Mouse (Mus musculus): Measurements from ENCODE around the gene Sfrp5. TPM values are rescaled to one million over a fixed set of nuclear protein-coding genes. Genes with fewer than 3 reads are reported as not detected.

Sfrp5 gene
- polyA plus RNA-seq, 1 experiment from 2014 or later, result 4.3 TPM

- H3K4me1 ChIP-seq (ENCODE audit: control insufficient read depth in 2 of 2, insufficient read depth in 2 of 2, low read length in 2 of 2), result peaks cover 0 to 4% of the 10 kb centered on the region in 2 experiments; a peak in 3 of 4 replicates
- H3K27me3 ChIP-seq (ENCODE audit: control insufficient read depth, insufficient read depth, low read length), result peaks cover 9% of the 10 kb centered on the region; the same call in 1 of the 2 replicates
- H3K4me2 ChIP-seq (ENCODE audit: low read length), result no peak overlapping the region
- H3K9ac ChIP-seq (ENCODE audit: low read length), result no peak overlapping the region
- WGBS, result 67% methylated on average over 2 of the region's 2 CpGs
- H3K4me3 ChIP-seq (ENCODE audit: control insufficient read depth in 1 of 2, insufficient read depth in 1 of 2, low read depth in 1 of 2, low read length in 2 of 2), result no peak overlapping the region
- H3K36me3 ChIP-seq (ENCODE audit: control insufficient read depth, insufficient read depth, low read length), result no peaks in the 10 kb centered on the region
- ATAC-seq (ENCODE audit: insufficient number of reproducible peaks, insufficient read depth, low FRiP score, low read depth), result no peak
- H3K27ac ChIP-seq (replicated peaks in 1 of 2; ENCODE audit: control insufficient read depth in 1 of 2, insufficient read depth in 1 of 2, low read depth in 2 of 2, low read length in 2 of 2), result no peak overlapping the region
- no peaks in the 10 kb centered on the region for H3K9me3 ChIP-seq (ENCODE audit: control insufficient read depth, low read length)
Measured at GRCm38 (mm10) chr19:42214601-42215000, 12.5 kb upstream of the Sfrp5 start.

DNA sequence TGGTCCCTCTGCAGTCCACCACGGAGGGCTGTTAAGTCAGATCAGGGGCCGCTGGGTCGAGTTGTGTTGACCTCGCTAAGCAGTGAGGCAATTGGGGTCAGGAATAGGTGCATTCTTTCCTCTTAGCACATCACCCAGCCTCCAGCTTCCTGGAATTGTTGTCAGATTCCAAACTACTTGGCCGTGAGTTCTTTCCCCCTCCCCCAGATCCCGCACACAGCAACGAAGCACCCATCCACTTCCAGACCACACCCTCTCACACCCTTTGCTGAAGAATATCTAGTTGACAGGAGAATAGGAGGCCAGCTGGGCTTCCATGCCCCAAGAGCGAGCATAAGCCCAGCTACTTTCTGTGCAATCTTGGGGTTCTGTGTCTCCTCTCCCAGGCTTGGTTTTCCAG lies 9.9 kb upstream of the Sfrp5 start:
- Histone ChIP-seq H3K4me1 (ENCODE audit: control insufficient read depth in 2 of 2, insufficient read depth in 2 of 2, low read length in 2 of 2) (peaks cover 0 to 4% of the 10 kb centered on the region in 2 experiments; a peak in 3 of 4 replicates), H3K9me3 (ENCODE audit: control insufficient read depth, low read length) (no peaks in the 10 kb centered on the region), H3K27ac (replicated peaks in 1 of 2; ENCODE audit: control insufficient read depth in 1 of 2, insufficient read depth in 1 of 2, low read depth in 2 of 2, low read length in 2 of 2) (no peak overlapping the region), H3K27me3 (ENCODE audit: control insufficient read depth, insufficient read depth, low read length) (peaks cover 9% of the 10 kb centered on the region; the same call in 1 of the 2 replicates), H3K4me2 (ENCODE audit: low read length) (no peak overlapping the region), H3K36me3 (ENCODE audit: control insufficient read depth, insufficient read depth, low read length) (no peaks in the 10 kb centered on the region), H3K9ac (ENCODE audit: low read length) (no peak overlapping the region), H3K4me3 (ENCODE audit: control insufficient read depth in 1 of 2, insufficient read depth in 1 of 2, low read depth in 1 of 2, low read length in 2 of 2) (no peak overlapping the region)
- no peak for ATAC-seq (ENCODE audit: insufficient number of reproducible peaks, insufficient read depth, low FRiP score, low read depth)
- 12% methylated on average over 8 of the region's 8 CpGs for WGBS

DNA sequence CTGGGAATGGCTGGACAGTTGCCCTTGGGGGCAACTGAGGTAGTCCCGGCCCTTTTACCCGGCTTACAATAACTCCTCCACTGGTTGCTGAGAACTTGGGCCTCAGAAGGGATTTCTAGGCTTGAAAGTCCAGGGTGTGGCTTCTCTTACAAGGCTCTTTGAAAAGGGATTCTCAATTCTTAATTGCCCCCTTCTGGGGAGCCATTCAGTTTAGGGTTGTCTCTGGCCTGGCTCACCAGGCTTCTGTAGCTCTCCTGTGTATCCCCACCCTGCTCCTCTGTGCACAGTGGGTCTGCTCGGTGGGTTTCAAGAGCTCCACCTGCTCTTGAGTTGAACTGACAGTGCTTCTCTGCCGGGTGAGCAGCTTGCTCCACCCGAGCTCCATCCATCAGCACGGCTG lies 7.9 kb upstream of the Sfrp5 start:
- Histone ChIP-seq H3K9ac (ENCODE audit: low read length) (no peak overlapping the region), H3K4me1 (ENCODE audit: control insufficient read depth in 2 of 2, insufficient read depth in 2 of 2, low read length in 2 of 2) (peaks cover 0 to 2% of the 10 kb centered on the region in 2 experiments; a peak in 2 of 4 replicates), H3K27ac (replicated peaks in 1 of 2; ENCODE audit: control insufficient read depth in 1 of 2, insufficient read depth in 1 of 2, low read depth in 2 of 2, low read length in 2 of 2) (no peak overlapping the region), H3K36me3 (ENCODE audit: control insufficient read depth, insufficient read depth, low read length) (no peaks in the 10 kb centered on the region), H3K27me3 (ENCODE audit: control insufficient read depth, insufficient read depth, low read length) (peaks cover 9% of the 10 kb centered on the region; the same call in 1 of the 2 replicates), H3K4me2 (ENCODE audit: low read length) (no peak overlapping the region), H3K9me3 (ENCODE audit: control insufficient read depth, low read length) (no peaks in the 10 kb centered on the region), H3K4me3 (ENCODE audit: control insufficient read depth in 1 of 2, insufficient read depth in 1 of 2, low read depth in 1 of 2, low read length in 2 of 2) (no peak overlapping the region)
- WGBS, result 57% methylated on average over 6 of the region's 6 CpGs
- no peak for ATAC-seq (ENCODE audit: insufficient number of reproducible peaks, insufficient read depth, low FRiP score, low read depth)

DNA sequence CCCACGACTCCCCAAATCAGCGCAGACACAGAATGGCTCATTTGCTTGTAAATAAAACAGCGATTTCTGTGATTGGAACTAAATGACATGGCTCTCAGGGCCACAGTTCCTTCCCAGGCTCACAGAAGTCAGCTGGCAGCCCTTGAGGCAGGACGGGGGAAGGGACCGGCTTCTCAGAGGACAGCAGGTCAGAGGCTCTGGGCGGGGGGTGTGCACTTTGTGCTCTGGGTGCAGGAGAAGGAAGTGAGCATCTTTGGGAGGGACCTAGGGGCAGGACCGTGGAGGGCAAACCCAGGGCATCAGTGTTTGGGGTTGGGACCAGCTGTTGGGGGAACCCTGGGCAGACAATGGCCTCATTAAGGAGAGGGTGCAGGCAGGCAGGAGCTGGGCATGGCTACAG lies 7.4 kb upstream of the Sfrp5 start:
- WGBS, result 71% methylated on average over 7 of the region's 7 CpGs
- H3K4me3 ChIP-seq (ENCODE audit: control insufficient read depth in 1 of 2, insufficient read depth in 1 of 2, low read depth in 1 of 2, low read length in 2 of 2), result no peak overlapping the region
- no peaks in the 10 kb centered on the region for H3K9me3 ChIP-seq (ENCODE audit: control insufficient read depth, low read length)
- peaks cover 9% of the 10 kb centered on the region; the same call in 1 of the 2 replicates for H3K27me3 ChIP-seq (ENCODE audit: control insufficient read depth, insufficient read depth, low read length)
- H3K9ac ChIP-seq (ENCODE audit: low read length), result no peak overlapping the region
- H3K27ac ChIP-seq (replicated peaks in 1 of 2; ENCODE audit: control insufficient read depth in 1 of 2, insufficient read depth in 1 of 2, low read depth in 2 of 2, low read length in 2 of 2), result no peak overlapping the region
- H3K36me3 ChIP-seq (ENCODE audit: control insufficient read depth, insufficient read depth, low read length), result no peaks in the 10 kb centered on the region
- peaks cover 0 to 2% of the 10 kb centered on the region in 2 experiments; a peak in 2 of 4 replicates for H3K4me1 ChIP-seq (ENCODE audit: control insufficient read depth in 2 of 2, insufficient read depth in 2 of 2, low read length in 2 of 2)
- H3K4me2 ChIP-seq (ENCODE audit: low read length), result no peak overlapping the region
- no peak for ATAC-seq (ENCODE audit: insufficient number of reproducible peaks, insufficient read depth, low FRiP score, low read depth)

- Histone ChIP-seq H3K9ac (ENCODE audit: low read length) (no peak overlapping the region), H3K4me3 (ENCODE audit: control insufficient read depth in 1 of 2, insufficient read depth in 1 of 2, low read depth in 1 of 2, low read length in 2 of 2) (no peak overlapping the region), H3K4me1 (ENCODE audit: control insufficient read depth in 2 of 2, insufficient read depth in 2 of 2, low read length in 2 of 2) (peaks cover 2 to 6% of the 10 kb centered on the region in 2 experiments; a peak in 2 of 4 replicates), H3K36me3 (ENCODE audit: control insufficient read depth, insufficient read depth, low read length) (no peaks in the 10 kb centered on the region), H3K27me3 (ENCODE audit: control insufficient read depth, insufficient read depth, low read length) (peaks cover 44% of the 10 kb centered on the region), H3K27ac (replicated peaks in 1 of 2; ENCODE audit: control insufficient read depth in 1 of 2, insufficient read depth in 1 of 2, low read depth in 2 of 2, low read length in 2 of 2) (no peak overlapping the region), H3K4me2 (ENCODE audit: low read length) (no peak overlapping the region), H3K9me3 (ENCODE audit: control insufficient read depth, low read length) (no peaks in the 10 kb centered on the region)
- 87% methylated on average over 8 of the region's 8 CpGs for WGBS
- ATAC-seq (ENCODE audit: insufficient number of reproducible peaks, insufficient read depth, low FRiP score, low read depth), result no peak
Measured at GRCm38 (mm10) chr19:42205201-42205600, 3.1 kb upstream of the Sfrp5 start.

- WGBS, result 76% methylated on average over 4 of the region's 4 CpGs
- Histone ChIP-seq H3K4me2 (ENCODE audit: low read length) (no peak overlapping the region), H3K27ac (replicated peaks in 1 of 2; ENCODE audit: control insufficient read depth in 1 of 2, insufficient read depth in 1 of 2, low read depth in 2 of 2, low read length in 2 of 2) (no peak overlapping the region), H3K4me1 (ENCODE audit: control insufficient read depth in 2 of 2, insufficient read depth in 2 of 2, low read length in 2 of 2) (peaks cover 2 to 6% of the 10 kb centered on the region in 2 experiments; a peak in 2 of 4 replicates), H3K4me3 (ENCODE audit: control insufficient read depth in 1 of 2, insufficient read depth in 1 of 2, low read depth in 1 of 2, low read length in 2 of 2) (no peak overlapping the region), H3K9me3 (ENCODE audit: control insufficient read depth, low read length) (no peaks in the 10 kb centered on the region), H3K36me3 (ENCODE audit: control insufficient read depth, insufficient read depth, low read length) (no peaks in the 10 kb centered on the region), H3K27me3 (ENCODE audit: control insufficient read depth, insufficient read depth, low read length) (peaks cover 49% of the 10 kb centered on the region), H3K9ac (ENCODE audit: low read length) (no peak overlapping the region)
- no peak for ATAC-seq (ENCODE audit: insufficient number of reproducible peaks, insufficient read depth, low FRiP score, low read depth)
Measured at GRCm38 (mm10) chr19:42204306-42204705, 2.3 kb upstream of the Sfrp5 start.

GRCm38 (mm10) chr19:42202467-42202866 lies 415 bp upstream of the Sfrp5 start:
- Histone ChIP-seq H3K9ac (ENCODE audit: low read length) (no peak overlapping the region), H3K36me3 (ENCODE audit: control insufficient read depth, insufficient read depth, low read length) (no peaks in the 10 kb centered on the region), H3K4me2 (ENCODE audit: low read length) (peak overlapping the region; percentile 61), H3K9me3 (ENCODE audit: control insufficient read depth, low read length) (no peaks in the 10 kb centered on the region), H3K27me3 (ENCODE audit: control insufficient read depth, insufficient read depth, low read length) (peaks cover 66% of the 10 kb centered on the region), H3K27ac (replicated peaks in 1 of 2; ENCODE audit: control insufficient read depth in 1 of 2, insufficient read depth in 1 of 2, low read depth in 2 of 2, low read length in 2 of 2) (no peak overlapping the region), H3K4me3 (ENCODE audit: control insufficient read depth in 1 of 2, insufficient read depth in 1 of 2, low read depth in 1 of 2, low read length in 2 of 2) (peak overlapping the region in 1 of 2 experiments; percentile 30; a peak in 3 of 4 replicates), H3K4me1 (ENCODE audit: control insufficient read depth in 2 of 2, insufficient read depth in 2 of 2, low read length in 2 of 2) (peaks cover 2 to 6% of the 10 kb centered on the region in 2 experiments; a peak in 2 of 4 replicates)
- 0 out of 2 replicates have a peak, but pooled peaks have one; percentile 33 for ATAC-seq (ENCODE audit: insufficient number of reproducible peaks, insufficient read depth, low FRiP score, low read depth)
- WGBS, result 22% methylated on average over 8 of the region's 8 CpGs

- H3K27me3 ChIP-seq (ENCODE audit: control insufficient read depth, insufficient read depth, low read length), result peaks cover 55% of the 10 kb centered on the region
- H3K4me1 ChIP-seq (ENCODE audit: control insufficient read depth in 2 of 2, insufficient read depth in 2 of 2, low read length in 2 of 2), result peaks cover 2 to 12% of the 10 kb centered on the region in 2 experiments; a peak in 2 of 4 replicates
- no peaks in the 10 kb centered on the region for H3K9me3 ChIP-seq (ENCODE audit: control insufficient read depth, low read length)
- H3K4me3 ChIP-seq (ENCODE audit: control insufficient read depth in 1 of 2, insufficient read depth in 1 of 2, low read depth in 1 of 2, low read length in 2 of 2), result no peak overlapping the region
- H3K27ac ChIP-seq (replicated peaks in 1 of 2; ENCODE audit: control insufficient read depth in 1 of 2, insufficient read depth in 1 of 2, low read depth in 2 of 2, low read length in 2 of 2), result no peak overlapping the region
- H3K9ac ChIP-seq (ENCODE audit: low read length), result no peak overlapping the region
- no peaks in the 10 kb centered on the region for H3K36me3 ChIP-seq (ENCODE audit: control insufficient read depth, insufficient read depth, low read length)
- H3K4me2 ChIP-seq (ENCODE audit: low read length), result no peak overlapping the region
- WGBS, result 41% methylated on average over 11 of the region's 11 CpGs
- ATAC-seq (ENCODE audit: insufficient number of reproducible peaks, insufficient read depth, low FRiP score, low read depth), result no peak
Measured at GRCm38 (mm10) chr19:42198026-42198425, 4.0 kb downstream of the Sfrp5 start.
